Mouse (Mus musculus) neural tube, embryonic 12.5 days (tissue): Measurements from ENCODE around the gene Plekhg1. TPM values are rescaled to one million over a fixed set of nuclear protein-coding genes. Genes with fewer than 3 reads are reported as not detected.

Source experiments
- ATAC-seq: fragments of 200-750 bp; cut with Nextera tagmentation; 2 replicates; pipeline ENCODE4 v1.8.0; 2017; ENCODE audit warnings: low read depth, mild to moderate bottlenecking, moderate TSS enrichment, moderate library complexity; ENCODE audit not compliant: low FRiP score
- H3K27ac ChIP-seq: fragments of 300-500 bp; sonication (generic); 2 replicates; pipeline ENCODE4 v1.5.1; 2016
- H3K27me3 ChIP-seq: fragments of 300-500 bp; sonication (generic); replicated peaks from 2 replicates; pipeline ENCODE4 v1.6.1; 2016; ENCODE audit warnings: mild to moderate bottlenecking
- H3K36me3 ChIP-seq: fragments of 300-500 bp; sonication (generic); 2 replicates; pipeline ENCODE4 v1.6.1; 2016; ENCODE audit warnings: mild to moderate bottlenecking
- H3K4me1 ChIP-seq: fragments of 300-500 bp; sonication (generic); 2 replicates; pipeline ENCODE4 v1.6.1; 2016
- H3K4me2 ChIP-seq: fragments of 300-500 bp; sonication (generic); replicated peaks from 2 replicates; pipeline ENCODE4 v1.6.1; 2016; ENCODE audit warnings: mild to moderate bottlenecking
- H3K4me3 ChIP-seq: fragments of 300-500 bp; sonication (generic); 2 replicates; pipeline ENCODE4 v1.5.1; 2016
- H3K9ac ChIP-seq: fragments of 300-500 bp; sonication (generic); 2 replicates; pipeline ENCODE4 v1.6.1; 2016; ENCODE audit warnings: mild to moderate bottlenecking
- H3K9me3 ChIP-seq: fragments of 300-500 bp; sonication (generic); 2 replicates; pipeline ENCODE4 v1.6.1; 2016; ENCODE audit warnings: mild to moderate bottlenecking
- WGBS: fragments of 180-500 bp; shearing (Covaris S2); methylation state at CpG from one replicate; pipeline ENCODE4 v1.1.7; 2016; 5-methylcytosine and 5-hydroxymethylcytosine counted together
- polyA plus RNA-seq: library from polyadenylated mRNA; unstranded; fragments of >200 nt; fragmentation: Nextera tagmentation; extraction: Ambion mirVana; gene quantifications from 2 replicates; pipeline ENCODE4 v1.2.1, GENCODE M21; 2016

Plekhg1 gene
- polyA plus RNA-seq, 1 experiment from 2014 or later = 12.8 TPM

GRCm38 (mm10) chr10:3990295-3990883, 250.2 kb downstream of the Plekhg1 start:
- H3K27me3 ChIP-seq = no peaks in the 10 kb centered on the region
- H3K4me2 ChIP-seq = no peak overlapping the region
- H3K4me3 ChIP-seq = no peak overlapping the region
- 95% methylated on average over 6 of the region's 6 CpGs for WGBS
- peaks cover 10% of the 10 kb centered on the region for H3K36me3 ChIP-seq
- H3K9me3 ChIP-seq = no peaks in the 10 kb centered on the region
- H3K9ac ChIP-seq = no peak overlapping the region
- H3K27ac ChIP-seq = no peak overlapping the region
- H3K4me1 ChIP-seq = no peaks in the 10 kb centered on the region
- ATAC-seq = no peak

GRCm38 (mm10) chr10:3993365-3994102, 253.4 kb downstream of the Plekhg1 start:
- Histone ChIP-seq H3K36me3 (peaks cover 10% of the 10 kb centered on the region), H3K4me3 (no peak overlapping the region), H3K27ac (no peak overlapping the region), H3K4me1 (no peaks in the 10 kb centered on the region), H3K9me3 (no peaks in the 10 kb centered on the region), H3K9ac (no peak overlapping the region), H3K27me3 (no peaks in the 10 kb centered on the region), H3K4me2 (no peak overlapping the region)
- ATAC-seq = no peak
- 90% methylated on average over 8 of the region's 8 CpGs for WGBS

- Histone ChIP-seq H3K4me3 (no peak overlapping the region), H3K36me3 (peaks cover under 1% of the 10 kb centered on the region), H3K27ac (no peak overlapping the region), H3K27me3 (no peaks in the 10 kb centered on the region), H3K9ac (no peak overlapping the region), H3K4me2 (no peak overlapping the region), H3K9me3 (no peaks in the 10 kb centered on the region), H3K4me1 (no peaks in the 10 kb centered on the region)
- WGBS = 83% methylated on average over 4 of the region's 4 CpGs
- ATAC-seq = no peak
These were observed 255.1 kb downstream of the Plekhg1 start for GRCm38 (mm10) chr10:3995277-3995676.

GRCm38 (mm10) chr10:3996170-3996876, 256.2 kb downstream of the Plekhg1 start:
- no peak overlapping the region for H3K9ac ChIP-seq
- H3K4me1 ChIP-seq = no peaks in the 10 kb centered on the region
- no peaks in the 10 kb centered on the region; the same call in none of the 2 replicates for H3K36me3 ChIP-seq
- H3K27me3 ChIP-seq = no peaks in the 10 kb centered on the region
- H3K4me3 ChIP-seq = no peak overlapping the region
- ATAC-seq = peak; percentile 68; the same call in 1 of the 2 replicates
- no peak overlapping the region for H3K27ac ChIP-seq
- WGBS = 59% methylated on average over 15 of the region's 15 CpGs
- no peak overlapping the region for H3K4me2 ChIP-seq
- H3K9me3 ChIP-seq = no peaks in the 10 kb centered on the region

- Histone ChIP-seq H3K4me3 (no peak overlapping the region), H3K36me3 (no peaks in the 10 kb centered on the region), H3K4me1 (no peaks in the 10 kb centered on the region), H3K4me2 (no peak overlapping the region), H3K27me3 (no peaks in the 10 kb centered on the region), H3K9me3 (no peaks in the 10 kb centered on the region), H3K27ac (no peak overlapping the region), H3K9ac (no peak overlapping the region)
- WGBS = 84% methylated on average over 7 of the region's 7 CpGs
- ATAC-seq = no peak
These were observed 257.8 kb downstream of the Plekhg1 start for GRCm38 (mm10) chr10:3997851-3998426.

- ATAC-seq = no peak
- Histone ChIP-seq H3K36me3 (no peaks in the 10 kb centered on the region), H3K9me3 (no peaks in the 10 kb centered on the region), H3K4me1 (no peaks in the 10 kb centered on the region), H3K4me2 (no peak overlapping the region), H3K9ac (no peak overlapping the region), H3K4me3 (no peak overlapping the region), H3K27ac (no peak overlapping the region), H3K27me3 (no peaks in the 10 kb centered on the region)
- 92% methylated on average over 5 of the region's 5 CpGs for whole genome bisulfite sequencing
These were observed 262.5 kb downstream of the Plekhg1 start for GRCm38 (mm10) chr10:4002711-4003110.

GRCm38 (mm10) chr10:4005191-4005590, 265.0 kb downstream of the Plekhg1 start:
- WGBS = 83% methylated on average over 7 of the region's 7 CpGs
- H3K9me3 ChIP-seq = no peaks in the 10 kb centered on the region
- H3K9ac ChIP-seq = no peak overlapping the region

GRCm38 (mm10) chr10:4006296-4007015, 266.3 kb downstream of the Plekhg1 start:
- H3K9ac ChIP-seq = no peak overlapping the region
- ATAC-seq = no peak
- H3K4me3 ChIP-seq = no peak overlapping the region
- H3K36me3 ChIP-seq = no peaks in the 10 kb centered on the region
- no peaks in the 10 kb centered on the region for H3K27me3 ChIP-seq
- H3K9me3 ChIP-seq = no peaks in the 10 kb centered on the region
- H3K27ac ChIP-seq = no peak overlapping the region
- 59% methylated on average over 7 of the region's 7 CpGs for WGBS
- H3K4me1 ChIP-seq = no peaks in the 10 kb centered on the region
- no peak overlapping the region for H3K4me2 ChIP-seq

More at GRCm38 (mm10) chr10:4005191-4005590, 265.0 kb downstream of the Plekhg1 start:
- Histone ChIP-seq H3K4me2 (no peak overlapping the region), H3K27ac (no peak overlapping the region), H3K27me3 (no peaks in the 10 kb centered on the region), H3K4me3 (no peak overlapping the region), H3K4me1 (no peaks in the 10 kb centered on the region), H3K36me3 (no peaks in the 10 kb centered on the region)
- peak; percentile 30; the same call in 1 of the 2 replicates for ATAC-seq

Other genes starting within 250 kb of the Plekhg1 start
- gene Iyd, start 200.1 kb upstream of the Plekhg1 start, polyA plus RNA-seq = not detected in 2 replicates
- 8.0 and 9.2 TPM in 2 replicates for gene Mthfd1l, start 232.8 kb downstream of the Plekhg1 start, polyA plus RNA-seq